In genomic region chr13:64443263-64443894, GRCm38 (mm10) we compare ENCODE assay signal across 8 mouse cellular contexts. TPM values are rescaled to one million over a fixed set of nuclear protein-coding genes. Genes with fewer than 3 reads are reported as not detected.
A peak's percentile ranks its signal among the peaks of the same experiment; 100 is the strongest.
DNase-seq lines count a peak whose midpoint lies in the region.

No protein-coding gene starts in this region.

- H3K4me3 ChIP-seq in hindbrain, embryonic 10.5 days = no peak overlapping the region

- H3K9me3 ChIP-seq in hindbrain, embryonic 10.5 days = no peaks in the 10 kb centered on the region

- 57% methylated on average over 4 of the region's 4 CpGs for WGBS in hindbrain, embryonic 10.5 days

- H3K4me1 ChIP-seq in hindbrain, embryonic 10.5 days (replicated peaks) = no peaks in the 10 kb centered on the region

- 0 out of 2 replicates have a peak, but pooled peaks cover 4% of the 10 kb centered on the region for H3K36me3 ChIP-seq in hindbrain, embryonic 10.5 days
- no peaks in the 10 kb centered on the region for H3K36me3 ChIP-seq in splenic B cell, adult 2 months (ENCODE audit: control insufficient read depth, insufficient read depth, low read length, poor library complexity, severe bottlenecking)

- DNase-seq in urinary bladder, postnatal 25 days (ENCODE audit: low spot score) = peak; percentile 38
- DNase-seq in urinary bladder, postnatal 10 days (ENCODE audit: low spot score) = no peak
- peak; percentile 83 to 88 for DNase-seq in cerebellum, postnatal 10 days
- DNase-seq in hindbrain, embryonic 10.5 days (ENCODE audit: low spot score) = peak; percentile 60
- peak; percentile 35 to 79 for DNase-seq in layer of hippocampus, adult 18-20 months (ENCODE audit: low spot score in 2 of 2)
- DNase-seq in lung, postnatal 36 days = peak; percentile 76
- DNase-seq in splenic B cell, adult 2 months (ENCODE audit: low read depth, low spot score) = peak; percentile 28
- no peak for DNase-seq in T-cell, adult 2 months (ENCODE audit: low spot score)

- H3K27ac ChIP-seq in hindbrain, embryonic 10.5 days = no peak overlapping the region

- H3K27me3 ChIP-seq in hindbrain, embryonic 10.5 days (ENCODE audit: insufficient read depth, poor library complexity, severe bottlenecking) = no peaks in the 10 kb centered on the region
- H3K27me3 ChIP-seq in splenic B cell, adult 2 months (ENCODE audit: control insufficient read depth, insufficient read depth, low read length, poor library complexity, severe bottlenecking) = no peaks in the 10 kb centered on the region

RNA-seq across cellular contexts. Expression of gene Cdk20, which starts 11.3 kb away (rescaled TPM):
- polyA plus RNA-seq in hindbrain, embryonic 10.5 days (2016; fragmentation: Nextera tagmentation; extraction: Ambion mirVana) = 10.6 TPM in 2 replicates
- total RNA-seq in layer of hippocampus, adult 18-20 months (2021) = 10 to 100 TPM; 11.6 to 15.5 TPM

RNA-seq across cellular contexts. Expression of gene Fam240b, which starts 54.2 kb away (rescaled TPM):
- not detected in 2 replicates for polyA plus RNA-seq in hindbrain, embryonic 10.5 days (2016; fragmentation: Nextera tagmentation; extraction: Ambion mirVana)
- not detected for total RNA-seq in layer of hippocampus, adult 18-20 months (2021)

Comparison
In these comparisons a context has a peak if more than half of its experiments do, and no peak if none do; other contexts are left out.
1. DNase-seq: peak in urinary bladder, postnatal 25 days (single experiment), cerebellum, postnatal 10 days (2 of 2), hindbrain, embryonic 10.5 days (single experiment), layer of hippocampus, adult 18-20 months (2 of 2), lung, postnatal 36 days (single experiment) and splenic B cell, adult 2 months (single experiment); none in urinary bladder, postnatal 10 days (single experiment) and T-cell, adult 2 months (single experiment).